In the genomic region with DNA sequence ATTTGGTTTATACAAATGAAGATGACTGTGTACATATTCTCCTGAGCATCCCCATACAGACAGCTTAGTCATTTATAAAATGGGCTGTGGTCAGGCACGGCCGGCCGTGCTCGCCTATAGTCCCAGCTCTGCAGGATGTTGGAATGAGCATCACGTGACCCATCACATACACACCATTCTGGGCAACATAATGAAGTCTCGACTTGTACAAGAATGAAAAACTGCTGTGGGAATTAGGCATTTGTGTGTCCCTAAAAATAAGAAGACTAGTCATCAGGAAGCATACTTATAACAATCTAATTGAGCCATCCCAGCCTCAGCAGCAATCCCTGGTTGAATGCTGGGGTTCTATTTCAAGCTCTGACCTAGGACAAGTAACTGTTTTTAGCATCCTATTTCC, we compare ENCODE assay signal across 19 mouse cellular contexts.
"Had no signal": no experiment of that assay in that cellular context is flagged by ENCODE, and none has a peak within 500 bp of the region (broad histone marks: within the 10 kb centered on the region; RNA-seq: fewer than 3 reads in every experiment).

No protein-coding gene starts in this region.

- DNase-seq: kidney, postnatal 10 days; kidney, postnatal 36 days; left cerebral cortex, postnatal 4 days; lung, adult 18-20 months; right cerebral cortex, adult 18-20 months; right cerebral cortex, postnatal 14 days; right cerebral cortex, postnatal 4 days; thymus, adult 2 months; thymus, postnatal 14 days; thymus, postnatal 4 days had no signal

- H3K27me3 ChIP-seq: kidney, embryonic 15.5 days; limb, embryonic 12.5 days; limb, embryonic 15.5 days; midbrain, embryonic 13.5 days; neural tube, embryonic 12.5 days; neural tube, embryonic 15.5 days had no signal

- H3K27ac ChIP-seq: kidney, embryonic 15.5 days; limb, embryonic 12.5 days; limb, embryonic 15.5 days; liver, embryonic 14.5 days; macrophage; midbrain, embryonic 13.5 days; neural tube, embryonic 12.5 days; neural tube, embryonic 15.5 days; stomach, postnatal 0 days had no signal

- H3K4me3 ChIP-seq: kidney, embryonic 15.5 days; limb, embryonic 12.5 days; limb, embryonic 15.5 days; midbrain, embryonic 13.5 days; neural tube, embryonic 12.5 days; neural tube, embryonic 15.5 days had no signal

- H3K4me1 ChIP-seq: kidney, embryonic 15.5 days; limb, embryonic 12.5 days; limb, embryonic 15.5 days; midbrain, embryonic 13.5 days; neural tube, embryonic 12.5 days had no signal

- H3K36me3 ChIP-seq: kidney, embryonic 15.5 days; limb, embryonic 12.5 days; limb, embryonic 15.5 days; neural tube, embryonic 12.5 days; neural tube, embryonic 15.5 days had no signal
